Mouse (Mus musculus) neural tube, embryonic 15.5 days (tissue): ENCODE results near the gene Kif6. TPM values are rescaled to one million over a fixed set of nuclear protein-coding genes. Genes with fewer than 3 reads are reported as not detected.

ENCODE experiments used
- ATAC-seq: fragments of 200-750 bp; cut with Nextera tagmentation; 2 replicates; pipeline ENCODE4 v1.8.0; 2017; ENCODE audit warnings: mild to moderate bottlenecking, moderate TSS enrichment, moderate library complexity; ENCODE audit not compliant: low FRiP score
- H3K27ac ChIP-seq: fragments of 300-500 bp; sonication (generic); replicated peaks from 2 replicates; pipeline ENCODE4 v1.5.1; 2015; ENCODE audit warnings: mild to moderate bottlenecking, inconsistent platforms
- H3K27me3 ChIP-seq: fragments of 300-500 bp; sonication (generic); replicated peaks from 2 replicates; pipeline ENCODE4 v1.6.1; 2015; ENCODE audit warnings: inconsistent platforms
- H3K36me3 ChIP-seq: fragments of 300-500 bp; sonication (generic); 2 replicates; pipeline ENCODE4 v1.6.1; 2015; ENCODE audit warnings: inconsistent platforms
- H3K4me1 ChIP-seq: fragments of 300-500 bp; sonication (generic); 2 replicates; pipeline ENCODE4 v1.6.1; 2015; ENCODE audit warnings: inconsistent platforms
- H3K4me2 ChIP-seq: fragments of 300-500 bp; sonication (generic); 2 replicates; pipeline ENCODE4 v1.6.1; 2015; ENCODE audit warnings: inconsistent platforms, mild to moderate bottlenecking, moderate library complexity
- H3K4me3 ChIP-seq: fragments of 300-500 bp; sonication (generic); replicated peaks from 2 replicates; pipeline ENCODE4 v1.5.1; 2015; ENCODE audit warnings: mild to moderate bottlenecking, inconsistent platforms
- H3K9ac ChIP-seq: fragments of 300-500 bp; sonication (generic); replicated peaks from 2 replicates; pipeline ENCODE4 v1.6.1; 2015; ENCODE audit warnings: mild to moderate bottlenecking, inconsistent platforms
- H3K9me3 ChIP-seq: fragments of 300-500 bp; sonication (generic); replicated peaks from 2 replicates; pipeline ENCODE4 v1.6.1; 2016; ENCODE audit warnings: inconsistent platforms
- WGBS: fragments of 180-500 bp; shearing (Covaris S2); methylation state at CpG from one replicate; pipeline ENCODE4 v1.1.7; 2015; ENCODE audit warnings: mixed read lengths; 5-methylcytosine and 5-hydroxymethylcytosine counted together
- polyA plus RNA-seq: library from polyadenylated mRNA; unstranded; fragments of >200 nt; fragmentation: Nextera tagmentation; extraction: Ambion mirVana; gene quantifications from 2 replicates; pipeline ENCODE4 v1.2.1, GENCODE M21; 2015

Kif6 gene
- polyA plus RNA-seq, 1 experiment from 2014 or later: 2.1 TPM

DNA sequence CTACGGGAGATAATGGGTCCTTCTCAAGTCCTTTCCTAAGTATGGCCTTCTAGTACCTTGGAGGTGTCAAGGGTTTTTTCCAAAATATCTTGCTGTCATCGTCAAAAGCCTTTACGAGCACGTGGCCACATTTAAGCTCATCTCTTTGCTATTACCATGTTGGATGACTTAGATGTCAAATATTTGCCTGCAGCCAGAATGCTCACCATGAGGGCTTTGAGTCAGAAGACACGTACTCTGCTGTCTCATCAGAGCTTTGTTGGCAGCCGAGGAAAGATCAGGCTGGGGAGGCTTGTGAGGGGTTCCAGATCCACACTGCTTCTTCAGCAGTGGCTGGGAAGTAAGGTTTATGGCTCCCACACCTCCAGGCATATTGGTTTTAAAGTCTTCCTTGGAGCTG is 53.4 kb downstream of the Kif6 start:
- 89% methylated on average over 6 of the region's 6 CpGs for WGBS

DNA sequence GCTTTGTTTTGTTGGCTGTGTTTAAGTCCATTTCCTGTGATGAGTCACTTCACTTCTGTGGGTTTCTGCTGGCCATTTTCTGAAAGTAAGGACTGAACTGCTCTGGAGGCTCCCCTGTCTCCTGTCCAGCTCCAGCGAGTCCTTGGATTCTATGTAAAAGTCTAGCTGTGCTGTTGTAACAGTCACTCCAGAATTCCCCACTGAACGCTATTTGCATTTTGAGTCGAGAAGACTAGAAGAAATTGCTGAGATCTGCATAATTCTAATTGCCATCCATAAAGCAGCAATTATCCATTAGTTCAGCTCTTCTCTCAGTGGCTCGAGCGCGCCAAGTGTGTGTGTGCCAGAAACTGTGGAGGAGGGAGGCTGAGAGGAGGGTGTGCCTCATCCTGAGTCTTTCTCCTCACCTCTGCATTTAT is 57.0 kb downstream of the Kif6 start:
- WGBS: 28% methylated on average over 6 of the region's 6 CpGs
- peaks cover 17% of the 10 kb centered on the region for H3K4me1 ChIP-seq
- no peaks in the 10 kb centered on the region for H3K36me3 ChIP-seq
- no peak overlapping the region for H3K4me2 ChIP-seq
- H3K27me3 ChIP-seq: no peaks in the 10 kb centered on the region
- H3K4me3 ChIP-seq: no peak overlapping the region
- no peaks in the 10 kb centered on the region; the same call in 1 of the 2 replicates for H3K9me3 ChIP-seq
- no peak overlapping the region for H3K9ac ChIP-seq
- peak; percentile 73 for ATAC-seq
- no peak overlapping the region for H3K27ac ChIP-seq

More for the DNA sequence above, 53.4 kb downstream of the Kif6 start:
- Histone ChIP-seq H3K9me3 (no peaks in the 10 kb centered on the region), H3K9ac (no peak overlapping the region), H3K27ac (no peak overlapping the region), H3K36me3 (no peaks in the 10 kb centered on the region), H3K4me1 (peaks cover 17% of the 10 kb centered on the region), H3K27me3 (no peaks in the 10 kb centered on the region), H3K4me3 (no peak overlapping the region), H3K4me2 (no peak overlapping the region)
- no peak for ATAC-seq

DNA sequence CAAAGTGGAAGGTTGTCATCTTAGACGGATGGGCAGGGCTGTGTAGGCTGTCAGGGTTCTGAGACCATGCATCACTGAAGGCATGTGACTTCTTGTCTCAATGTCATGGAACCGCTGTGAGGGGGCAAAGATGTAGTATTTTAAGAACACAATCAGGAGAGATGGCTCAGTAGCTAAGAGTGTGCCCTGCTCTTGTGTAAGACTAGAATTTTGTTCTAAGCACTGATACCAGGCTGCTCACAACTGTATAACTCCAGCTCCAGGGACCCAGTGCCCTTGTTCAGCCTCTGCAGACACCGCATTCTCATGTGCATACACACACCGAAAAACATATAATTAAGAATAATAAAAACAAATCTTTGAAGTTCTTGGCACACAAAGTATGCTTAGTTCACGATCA is 57.5 kb downstream of the Kif6 start:
- ATAC-seq: peak; percentile 28; the same call in 1 of the 2 replicates
- 83% methylated on average over 5 of the region's 5 CpGs for WGBS

DNA sequence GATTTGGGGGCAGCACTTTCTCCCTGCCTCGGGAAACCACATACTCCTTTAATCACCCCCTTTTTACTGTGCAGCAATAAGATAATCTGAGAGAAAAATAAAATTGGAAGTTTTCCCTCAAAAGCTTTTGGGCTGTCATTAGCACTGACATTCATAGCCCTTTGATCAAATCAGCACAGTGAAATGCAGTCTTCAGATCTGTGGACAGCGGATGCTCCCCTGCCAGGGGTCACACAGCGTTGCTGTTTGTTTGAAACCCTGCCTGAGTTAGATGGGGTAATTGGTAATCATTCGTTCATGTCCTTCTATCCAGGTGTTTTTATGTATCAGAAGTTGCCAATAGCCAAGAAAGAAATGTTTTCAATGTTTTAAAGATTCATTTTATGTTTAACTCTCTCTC is 60.7 kb downstream of the Kif6 start:
- Histone ChIP-seq H3K4me1 (peaks cover 17% of the 10 kb centered on the region), H3K27me3 (no peaks in the 10 kb centered on the region), H3K4me3 (no peak overlapping the region), H3K9me3 (no peaks in the 10 kb centered on the region; the same call in 1 of the 2 replicates), H3K4me2 (no peak overlapping the region), H3K27ac (no peak overlapping the region), H3K36me3 (no peaks in the 10 kb centered on the region), H3K9ac (no peak overlapping the region)
- ATAC-seq: no peak
- 81% methylated on average over 4 of the region's 4 CpGs for WGBS

More for the DNA sequence above, 57.5 kb downstream of the Kif6 start:
- Histone ChIP-seq H3K4me2 (no peak overlapping the region), H3K4me1 (peaks cover 17% of the 10 kb centered on the region), H3K9me3 (no peaks in the 10 kb centered on the region; the same call in 1 of the 2 replicates), H3K4me3 (no peak overlapping the region), H3K36me3 (no peaks in the 10 kb centered on the region), H3K27me3 (no peaks in the 10 kb centered on the region), H3K27ac (no peak overlapping the region), H3K9ac (no peak overlapping the region)

DNA sequence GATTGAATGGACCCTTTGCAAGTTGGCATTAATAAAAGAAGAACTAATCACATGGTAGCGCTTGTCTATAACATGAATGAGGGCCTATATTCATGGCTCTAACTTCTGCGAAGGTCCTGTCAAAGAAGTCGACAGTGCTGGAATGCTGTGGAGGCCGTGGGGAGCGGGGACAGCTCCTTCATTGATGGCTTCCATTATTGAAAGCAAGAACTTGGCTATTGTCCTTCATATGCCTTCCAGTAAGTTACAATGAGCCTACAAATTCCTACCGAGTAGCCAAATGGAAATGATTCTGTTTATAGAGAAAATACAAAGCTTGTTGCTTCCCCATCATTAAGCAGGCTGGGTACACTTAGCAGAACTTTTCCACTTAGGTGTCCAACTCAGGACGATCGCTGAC is 66.5 kb downstream of the Kif6 start:
- no peaks in the 10 kb centered on the region for H3K27me3 ChIP-seq
- H3K4me1 ChIP-seq: no peaks in the 10 kb centered on the region
- H3K4me3 ChIP-seq: no peak overlapping the region
- WGBS: 21% methylated on average over 8 of the region's 8 CpGs
- H3K27ac ChIP-seq: no peak overlapping the region
- H3K9ac ChIP-seq: no peak overlapping the region
- no peak overlapping the region for H3K4me2 ChIP-seq
- H3K36me3 ChIP-seq: no peaks in the 10 kb centered on the region
- ATAC-seq: no peak
- H3K9me3 ChIP-seq: no peaks in the 10 kb centered on the region; the same call in none of the 2 replicates

DNA sequence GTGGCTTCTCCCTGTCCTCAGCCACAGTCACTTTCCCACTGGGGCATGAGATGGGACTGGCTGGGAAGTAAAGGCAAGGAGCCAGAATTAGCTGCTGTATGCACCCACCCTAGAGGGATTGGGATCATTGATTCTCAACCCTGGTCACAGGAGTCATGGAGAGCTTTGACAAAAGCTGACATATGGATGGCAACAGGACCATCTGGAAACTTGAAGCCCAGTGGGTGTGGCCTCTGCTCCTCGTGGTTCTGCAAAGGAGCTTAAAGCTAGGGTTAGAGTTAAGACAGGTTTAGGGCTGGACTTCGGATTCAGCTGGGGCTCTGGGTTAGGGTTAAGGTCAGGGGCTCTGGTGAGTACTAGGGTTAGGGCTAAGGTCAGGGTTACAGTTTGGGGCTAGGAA is 69.2 kb downstream of the Kif6 start:
- no peak for ATAC-seq
- Histone ChIP-seq H3K4me3 (no peak overlapping the region), H3K27ac (no peak overlapping the region), H3K27me3 (no peaks in the 10 kb centered on the region), H3K4me1 (no peaks in the 10 kb centered on the region), H3K36me3 (no peaks in the 10 kb centered on the region), H3K9ac (no peak overlapping the region), H3K4me2 (no peak overlapping the region), H3K9me3 (no peaks in the 10 kb centered on the region; the same call in 1 of the 2 replicates)
- WGBS: 18% methylated on average over 2 of the region's 2 CpGs

DNA sequence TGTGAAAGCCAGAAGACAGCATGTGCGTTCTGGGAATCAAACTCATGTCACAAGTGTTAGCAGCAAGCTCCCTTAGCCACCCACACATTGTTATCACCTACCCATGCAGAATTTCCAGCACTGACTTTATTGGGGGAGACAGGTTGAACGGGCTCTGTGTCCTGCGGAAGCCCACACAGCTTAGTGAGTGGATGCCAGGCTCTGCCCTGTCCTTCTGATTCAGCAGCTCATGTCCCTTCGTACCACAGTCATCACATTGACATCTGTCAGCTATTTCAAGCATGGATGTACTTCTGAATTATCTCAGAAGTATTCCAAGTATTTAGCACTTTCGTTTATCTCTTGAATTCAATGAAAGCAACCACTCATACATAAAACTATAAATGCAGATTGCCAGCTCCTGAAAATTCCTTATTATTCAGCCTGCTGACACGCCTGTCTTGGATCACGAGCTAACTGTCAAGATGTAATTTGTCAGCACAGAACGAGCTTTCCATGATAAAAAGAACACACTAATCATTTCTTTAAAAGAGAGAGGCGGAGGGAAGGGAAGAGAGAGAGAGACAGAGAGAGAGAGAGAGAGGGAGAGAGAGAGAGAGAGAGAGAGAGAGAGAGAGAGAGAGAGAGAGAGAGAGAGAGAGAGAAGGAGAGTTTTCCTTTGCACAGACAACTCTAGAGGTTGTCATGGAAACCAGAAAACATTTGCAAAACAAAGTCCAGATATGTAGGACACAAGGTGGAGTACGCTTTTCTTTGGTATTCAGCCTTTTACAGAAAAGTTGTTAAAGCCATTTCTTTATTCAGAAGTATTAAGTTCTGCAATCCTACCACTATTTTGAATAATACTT is 75.9 kb downstream of the Kif6 start:
- H3K4me2 ChIP-seq: no peak overlapping the region
- H3K27me3 ChIP-seq: no peaks in the 10 kb centered on the region
- no peaks in the 10 kb centered on the region for H3K4me1 ChIP-seq
- H3K9me3 ChIP-seq: no peaks in the 10 kb centered on the region; the same call in 1 of the 2 replicates
- no peak overlapping the region for H3K4me3 ChIP-seq
- ATAC-seq: no peak
- no peaks in the 10 kb centered on the region for H3K36me3 ChIP-seq
- no peak overlapping the region for H3K9ac ChIP-seq
- 43% methylated on average over 10 of the region's 10 CpGs for WGBS
- H3K27ac ChIP-seq: no peak overlapping the region

DNA sequence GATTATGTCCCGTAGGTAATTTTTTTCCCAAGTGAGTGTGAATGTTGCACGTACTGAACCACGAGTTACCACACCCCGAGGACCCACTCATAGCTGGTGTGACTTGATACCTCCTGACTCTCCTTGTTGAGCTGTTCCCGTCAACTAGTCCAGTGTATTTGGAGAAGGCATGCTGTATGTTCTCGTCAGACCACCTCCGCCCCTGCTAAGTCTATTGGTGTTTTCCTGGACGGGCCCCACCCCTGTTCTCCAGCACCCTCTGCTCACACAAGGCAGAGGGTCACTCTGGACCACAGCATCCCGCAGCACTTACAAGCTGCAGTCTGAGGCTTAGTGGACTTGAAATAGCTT is 76.5 kb downstream of the Kif6 start:
- no peak overlapping the region for H3K9ac ChIP-seq
- H3K4me1 ChIP-seq: no peaks in the 10 kb centered on the region
- no peaks in the 10 kb centered on the region for H3K36me3 ChIP-seq
- no peaks in the 10 kb centered on the region for H3K9me3 ChIP-seq
- no peak overlapping the region for H3K4me3 ChIP-seq
- H3K27me3 ChIP-seq: no peaks in the 10 kb centered on the region
- H3K27ac ChIP-seq: no peak overlapping the region
- no peak for ATAC-seq
- WGBS: 71% methylated on average over 9 of the region's 9 CpGs
- no peak overlapping the region for H3K4me2 ChIP-seq

DNA sequence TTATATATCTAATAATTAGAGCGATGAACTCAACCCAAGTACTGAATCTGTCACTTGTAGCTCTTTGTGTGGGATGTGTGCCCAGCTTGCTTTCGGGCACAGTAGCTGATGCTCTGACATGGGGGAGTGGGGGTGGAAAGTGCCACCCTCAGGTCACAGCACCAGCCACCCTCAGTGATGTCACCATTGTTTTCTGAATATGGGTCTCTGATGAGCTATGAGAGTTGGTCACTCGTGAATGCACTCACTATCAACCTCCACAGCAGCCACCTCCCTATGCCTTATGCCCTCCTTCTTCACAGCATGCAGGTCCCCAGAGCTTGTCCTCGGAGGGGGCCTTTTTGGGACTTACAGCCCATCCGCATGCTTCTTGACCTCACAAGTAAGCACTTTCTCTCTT is 78.3 kb downstream of the Kif6 start:
- H3K36me3 ChIP-seq: no peaks in the 10 kb centered on the region
- H3K4me2 ChIP-seq: no peak overlapping the region
- no peaks in the 10 kb centered on the region for H3K9me3 ChIP-seq
- no peak overlapping the region for H3K9ac ChIP-seq
- WGBS: 89% methylated on average over 5 of the region's 5 CpGs
- H3K27me3 ChIP-seq: no peaks in the 10 kb centered on the region
- no peaks in the 10 kb centered on the region for H3K4me1 ChIP-seq
- H3K4me3 ChIP-seq: no peak overlapping the region
- ATAC-seq: no peak
- no peak overlapping the region for H3K27ac ChIP-seq

DNA sequence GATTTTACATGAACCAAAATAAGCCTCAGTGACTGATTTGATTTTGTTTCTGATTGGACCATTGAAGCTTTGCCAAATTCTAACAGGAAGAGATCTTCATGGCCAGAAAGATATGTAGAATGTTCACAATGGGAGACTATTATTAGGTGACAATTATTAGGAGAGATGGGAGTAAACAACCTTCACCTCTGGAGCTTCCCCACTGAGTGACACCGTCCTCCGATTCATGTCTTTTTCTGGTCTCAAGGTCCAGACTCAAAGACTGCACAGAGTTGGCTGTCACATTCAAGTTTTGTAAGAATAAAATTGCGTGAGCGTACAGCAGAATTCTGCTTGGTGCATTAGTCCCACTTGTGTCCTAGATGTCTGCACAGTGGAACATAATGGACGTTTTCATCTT is 82.3 kb downstream of the Kif6 start:
- H3K27me3 ChIP-seq: no peaks in the 10 kb centered on the region
- H3K36me3 ChIP-seq: no peaks in the 10 kb centered on the region
- H3K4me3 ChIP-seq: no peak overlapping the region
- WGBS: 89% methylated on average over 5 of the region's 5 CpGs
- no peak overlapping the region for H3K9ac ChIP-seq
- no peaks in the 10 kb centered on the region for H3K9me3 ChIP-seq
- H3K4me2 ChIP-seq: no peak overlapping the region
- no peak for ATAC-seq
- no peak overlapping the region for H3K27ac ChIP-seq
- no peaks in the 10 kb centered on the region for H3K4me1 ChIP-seq

DNA sequence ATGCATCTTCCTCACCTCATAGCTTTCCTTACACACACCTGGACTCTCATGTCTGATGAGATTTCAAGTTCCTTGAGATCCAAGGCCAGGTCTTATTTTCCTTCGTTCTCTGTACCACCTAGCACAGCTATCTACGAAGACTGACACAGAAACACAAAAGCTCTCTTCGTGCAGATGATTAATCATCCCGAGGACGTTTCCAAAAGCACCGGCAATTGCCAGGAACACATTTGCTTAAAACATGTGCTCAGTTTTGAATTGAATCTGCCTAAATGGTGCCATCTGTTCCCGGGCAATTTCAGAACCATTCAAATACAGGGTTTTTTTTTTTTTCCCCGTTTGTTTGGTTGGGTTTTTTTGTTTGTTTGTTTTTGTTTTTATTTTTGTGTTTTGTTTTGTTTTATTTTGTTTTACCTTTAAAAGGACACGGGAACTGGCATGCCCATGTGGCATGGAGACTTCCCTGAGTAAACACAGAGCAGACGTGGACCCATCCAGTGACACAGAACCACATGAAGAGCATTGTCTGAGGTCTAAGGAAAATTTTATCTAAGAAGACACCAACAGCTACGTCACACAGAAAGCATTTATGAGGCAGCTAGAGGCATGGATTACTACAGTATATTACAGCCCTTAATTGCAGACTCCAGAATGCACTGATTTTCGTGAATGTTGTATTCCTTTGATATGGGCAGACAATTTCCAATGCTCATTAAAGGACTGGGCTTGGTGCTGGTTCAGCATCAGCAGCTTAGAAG is 88.7 kb downstream of the Kif6 start:
- peaks cover 10% of the 10 kb centered on the region; the same call in 1 of the 2 replicates for H3K4me1 ChIP-seq
- H3K9me3 ChIP-seq: no peaks in the 10 kb centered on the region
- H3K9ac ChIP-seq: no peak overlapping the region
- H3K4me2 ChIP-seq: no peak overlapping the region
- H3K36me3 ChIP-seq: no peaks in the 10 kb centered on the region
- H3K27me3 ChIP-seq: no peaks in the 10 kb centered on the region
- H3K27ac ChIP-seq: no peak overlapping the region
- WGBS: 34% methylated on average over 12 of the region's 12 CpGs
- ATAC-seq: no peak
- H3K4me3 ChIP-seq: no peak overlapping the region

DNA sequence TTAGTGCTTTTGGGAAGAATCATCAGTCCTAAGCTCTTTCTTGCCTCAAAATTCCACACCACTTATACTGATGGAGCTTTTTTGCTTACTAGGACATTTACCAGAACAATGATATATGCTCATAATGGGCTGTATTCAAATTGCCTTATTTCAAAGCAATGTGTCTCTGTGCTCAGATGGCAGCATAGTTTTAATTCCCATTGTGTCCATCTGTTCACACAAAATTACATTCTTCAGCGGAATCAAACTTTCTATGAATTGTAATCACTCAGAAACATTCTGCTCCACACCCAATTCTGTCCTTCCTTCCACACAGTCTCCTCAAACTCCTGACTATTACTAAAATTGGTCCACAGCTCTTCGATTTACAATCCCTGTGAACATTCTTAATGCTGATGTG is 94.3 kb downstream of the Kif6 start:
- Histone ChIP-seq H3K27ac (no peak overlapping the region), H3K27me3 (no peaks in the 10 kb centered on the region), H3K9me3 (no peaks in the 10 kb centered on the region), H3K36me3 (no peaks in the 10 kb centered on the region), H3K4me2 (no peak overlapping the region), H3K4me3 (no peak overlapping the region), H3K4me1 (0 out of 2 replicates have a peak, but pooled peaks cover 3% of the 10 kb centered on the region), H3K9ac (no peak overlapping the region)
- 72% methylated on average over 2 of the region's 2 CpGs for WGBS
- ATAC-seq: no peak
